Mouse (Mus musculus) CD4-positive, CD25-positive, alpha-beta regulatory T cell, adult 4 months (primary cell): ENCODE measurements around the gene Osbpl6. TPM values are rescaled to one million over a fixed set of nuclear protein-coding genes. Genes with fewer than 3 reads are reported as not detected.

ENCODE experiments used
- ATAC-seq: one replicate; pipeline ENCODE4 v1.8.0; 2017
- polyA plus RNA-seq, 2 experiments: library from polyadenylated mRNA; unstranded; fragments of 100-300 nt; shearing (Covaris generic); gene quantifications; one replicate each; pipeline ENCODE4 v1.2.1; 2017

Osbpl6 gene
- polyA plus RNA-seq, result under 1 TPM; 0.24 to 0.27 TPM

- ATAC-seq, result peak; percentile 47
Observed at GRCm38 (mm10) chr2:76406151-76406936, at the start of gene Osbpl6. Gene Osbpl6 (plus strand): TSS chr2:76406508.

GRCm38 (mm10) chr2:76360226-76360625 is 46.1 kb upstream of the Osbpl6 start, which contains the start of gene Cyct:
Gene Cyct (minus strand): TSS chr2:76360450.
- no peak for ATAC-seq

GRCm38 (mm10) chr2:76362111-76362510 is 44.2 kb upstream of the Osbpl6 start:
- no peak for ATAC-seq

- ATAC-seq, result no peak
Observed at GRCm38 (mm10) chr2:76365811-76366210, 40.5 kb upstream of the Osbpl6 start.

GRCm38 (mm10) chr2:76367188-76367922 is 39.0 kb upstream of the Osbpl6 start:
- peak; percentile 44 for ATAC-seq

- ATAC-seq, result no peak
Observed at GRCm38 (mm10) chr2:76368861-76369660, 37.2 kb upstream of the Osbpl6 start.

- ATAC-seq, result peak; percentile 84
Observed at GRCm38 (mm10) chr2:76369821-76370655, 36.3 kb upstream of the Osbpl6 start, which contains the start of gene Rbm45. Gene Rbm45 (plus strand): TSS chr2:76369984.

GRCm38 (mm10) chr2:76370656-76370922 is 35.7 kb upstream of the Osbpl6 start:
- ATAC-seq, result no peak

- ATAC-seq, result no peak
Observed at GRCm38 (mm10) chr2:76372244-76372643, 34.1 kb upstream of the Osbpl6 start.

GRCm38 (mm10) chr2:76374544-76375206 is 31.6 kb upstream of the Osbpl6 start:
- peak; percentile 73 for ATAC-seq

- ATAC-seq, result no peak
Observed at GRCm38 (mm10) chr2:76378646-76379045, 27.7 kb upstream of the Osbpl6 start.

- no peak for ATAC-seq
Observed at GRCm38 (mm10) chr2:76386531-76386930, 19.8 kb upstream of the Osbpl6 start.

- no peak for ATAC-seq
Observed at GRCm38 (mm10) chr2:76400178-76400577, 6.1 kb upstream of the Osbpl6 start.

- no peak for ATAC-seq
Observed at GRCm38 (mm10) chr2:76405596-76406150, 635 bp upstream of the Osbpl6 start.

- ATAC-seq, result peak; percentile 4
Observed at GRCm38 (mm10) chr2:76406937-76407441, 681 bp downstream of the Osbpl6 start.

- ATAC-seq, result no peak
Observed at GRCm38 (mm10) chr2:76409526-76409925, 3.2 kb downstream of the Osbpl6 start.

- no peak for ATAC-seq
Observed at GRCm38 (mm10) chr2:76409986-76410385, 3.7 kb downstream of the Osbpl6 start.

- no peak for ATAC-seq
Observed at GRCm38 (mm10) chr2:76412924-76413323, 6.6 kb downstream of the Osbpl6 start.

- no peak for ATAC-seq
Observed at GRCm38 (mm10) chr2:76417446-76418141, 11.3 kb downstream of the Osbpl6 start.

- ATAC-seq, result no peak
Observed at GRCm38 (mm10) chr2:76418142-76418518, 11.8 kb downstream of the Osbpl6 start.
